Mouse (Mus musculus): ENCODE data around the gene Asxl1. TPM values are rescaled to one million over a fixed set of nuclear protein-coding genes. Genes with fewer than 3 reads are reported as not detected.

The Asxl1 gene
- polyA plus RNA-seq, 1 experiment, result 55.7 TPM

GRCm38 (mm10) chr2:153308586-153308985, 37.0 kb upstream of the Asxl1 start:
- TF ChIP-seq EP300 (IDR thresholded peaks at IDR 0.05; ENCODE audit: insufficient read depth, low read depth, low read length), result no peak
- no peak for TF ChIP-seq CTCF (IDR thresholded peaks at IDR 0.05; ENCODE audit: low read depth, low read length)
- no peak for TF ChIP-seq POLR2A (IDR thresholded peaks at IDR 0.05; ENCODE audit: insufficient read depth, low read length)
- no peak overlapping the region for H3K9ac ChIP-seq (ENCODE audit: low read depth, poor library complexity, severe bottlenecking)
- H3K27me3 ChIP-seq (ENCODE audit: control insufficient read depth, insufficient read depth, low read length, poor library complexity, severe bottlenecking), result no peaks in the 10 kb centered on the region
- H3K27ac ChIP-seq (ENCODE audit: insufficient read depth, low read length), result no peak overlapping the region
- no peaks in the 10 kb centered on the region for H3K36me3 ChIP-seq (ENCODE audit: control insufficient read depth, insufficient read depth, low read length, poor library complexity, severe bottlenecking)
- no peaks in the 10 kb centered on the region for H3K4me1 ChIP-seq (ENCODE audit: control insufficient read depth, insufficient read depth, low read length)
- H3K9me3 ChIP-seq (replicated peaks; ENCODE audit: control insufficient read depth, insufficient read depth, low read length, poor library complexity, severe bottlenecking), result no peaks in the 10 kb centered on the region
- H3K4me3 ChIP-seq (ENCODE audit: low read depth, low read length), result no peak overlapping the region

- H3K4me1 ChIP-seq (ENCODE audit: control insufficient read depth, insufficient read depth, low read length), result no peaks in the 10 kb centered on the region
- TF ChIP-seq POLR2A (IDR thresholded peaks at IDR 0.05; ENCODE audit: insufficient read depth, low read length), result no peak
- TF ChIP-seq EP300 (IDR thresholded peaks at IDR 0.05; ENCODE audit: insufficient read depth, low read depth, low read length), result no peak
- TF ChIP-seq CTCF (IDR thresholded peaks at IDR 0.05; ENCODE audit: low read depth, low read length), result no peak
- no peak overlapping the region for H3K9ac ChIP-seq (ENCODE audit: low read depth, poor library complexity, severe bottlenecking)
- no peaks in the 10 kb centered on the region for H3K9me3 ChIP-seq (replicated peaks; ENCODE audit: control insufficient read depth, insufficient read depth, low read length, poor library complexity, severe bottlenecking)
- H3K4me3 ChIP-seq (ENCODE audit: low read depth, low read length), result no peak overlapping the region
- no peak overlapping the region for H3K27ac ChIP-seq (ENCODE audit: insufficient read depth, low read length)
- no peaks in the 10 kb centered on the region for H3K27me3 ChIP-seq (ENCODE audit: control insufficient read depth, insufficient read depth, low read length, poor library complexity, severe bottlenecking)
- H3K36me3 ChIP-seq (ENCODE audit: control insufficient read depth, insufficient read depth, low read length, poor library complexity, severe bottlenecking), result no peaks in the 10 kb centered on the region
These were observed 36.5 kb upstream of the Asxl1 start for GRCm38 (mm10) chr2:153309106-153309505.

GRCm38 (mm10) chr2:153310228-153310627, 35.4 kb upstream of the Asxl1 start:
- Histone ChIP-seq H3K4me3 (ENCODE audit: low read depth, low read length) (no peak overlapping the region), H3K27ac (ENCODE audit: insufficient read depth, low read length) (no peak overlapping the region), H3K36me3 (ENCODE audit: control insufficient read depth, insufficient read depth, low read length, poor library complexity, severe bottlenecking) (no peaks in the 10 kb centered on the region), H3K4me1 (ENCODE audit: control insufficient read depth, insufficient read depth, low read length) (no peaks in the 10 kb centered on the region), H3K9ac (ENCODE audit: low read depth, poor library complexity, severe bottlenecking) (no peak overlapping the region), H3K9me3 (replicated peaks; ENCODE audit: control insufficient read depth, insufficient read depth, low read length, poor library complexity, severe bottlenecking) (no peaks in the 10 kb centered on the region), H3K27me3 (ENCODE audit: control insufficient read depth, insufficient read depth, low read length, poor library complexity, severe bottlenecking) (no peaks in the 10 kb centered on the region)
- TF ChIP-seq EP300 (IDR thresholded peaks at IDR 0.05; ENCODE audit: insufficient read depth, low read depth, low read length), result no peak
- no peak for TF ChIP-seq POLR2A (IDR thresholded peaks at IDR 0.05; ENCODE audit: insufficient read depth, low read length)
- no peak for TF ChIP-seq CTCF (IDR thresholded peaks at IDR 0.05; ENCODE audit: low read depth, low read length)

GRCm38 (mm10) chr2:153312884-153313283, 32.7 kb upstream of the Asxl1 start:
- Histone ChIP-seq H3K9ac (ENCODE audit: low read depth, poor library complexity, severe bottlenecking) (no peak overlapping the region), H3K27me3 (ENCODE audit: control insufficient read depth, insufficient read depth, low read length, poor library complexity, severe bottlenecking) (no peaks in the 10 kb centered on the region), H3K4me1 (ENCODE audit: control insufficient read depth, insufficient read depth, low read length) (no peaks in the 10 kb centered on the region), H3K9me3 (replicated peaks; ENCODE audit: control insufficient read depth, insufficient read depth, low read length, poor library complexity, severe bottlenecking) (no peaks in the 10 kb centered on the region), H3K36me3 (ENCODE audit: control insufficient read depth, insufficient read depth, low read length, poor library complexity, severe bottlenecking) (no peaks in the 10 kb centered on the region), H3K27ac (ENCODE audit: insufficient read depth, low read length) (no peak overlapping the region), H3K4me3 (ENCODE audit: low read depth, low read length) (no peak overlapping the region)
- no peak for TF ChIP-seq POLR2A (IDR thresholded peaks at IDR 0.05; ENCODE audit: insufficient read depth, low read length)
- no peak for TF ChIP-seq CTCF (IDR thresholded peaks at IDR 0.05; ENCODE audit: low read depth, low read length)
- no peak for TF ChIP-seq EP300 (IDR thresholded peaks at IDR 0.05; ENCODE audit: insufficient read depth, low read depth, low read length)

GRCm38 (mm10) chr2:153318408-153318807, 27.2 kb upstream of the Asxl1 start:
- Histone ChIP-seq H3K9me3 (replicated peaks; ENCODE audit: control insufficient read depth, insufficient read depth, low read length, poor library complexity, severe bottlenecking) (no peaks in the 10 kb centered on the region), H3K36me3 (ENCODE audit: control insufficient read depth, insufficient read depth, low read length, poor library complexity, severe bottlenecking) (peaks cover 5% of the 10 kb centered on the region), H3K27me3 (ENCODE audit: control insufficient read depth, insufficient read depth, low read length, poor library complexity, severe bottlenecking) (no peaks in the 10 kb centered on the region), H3K9ac (ENCODE audit: low read depth, poor library complexity, severe bottlenecking) (no peak overlapping the region), H3K4me1 (ENCODE audit: control insufficient read depth, insufficient read depth, low read length) (no peaks in the 10 kb centered on the region), H3K4me3 (ENCODE audit: low read depth, low read length) (no peak overlapping the region), H3K27ac (ENCODE audit: insufficient read depth, low read length) (no peak overlapping the region)
- no peak for TF ChIP-seq POLR2A (IDR thresholded peaks at IDR 0.05; ENCODE audit: insufficient read depth, low read length)
- TF ChIP-seq CTCF (IDR thresholded peaks at IDR 0.05; ENCODE audit: low read depth, low read length), result no peak
- TF ChIP-seq EP300 (IDR thresholded peaks at IDR 0.05; ENCODE audit: insufficient read depth, low read depth, low read length), result no peak

GRCm38 (mm10) chr2:153319036-153319643, 26.5 kb upstream of the Asxl1 start:
- Histone ChIP-seq H3K36me3 (ENCODE audit: control insufficient read depth, insufficient read depth, low read length, poor library complexity, severe bottlenecking) (peaks cover 5% of the 10 kb centered on the region), H3K9ac (ENCODE audit: low read depth, poor library complexity, severe bottlenecking) (no peak overlapping the region)

More at GRCm38 (mm10) chr2:153319036-153319643, 26.5 kb upstream of the Asxl1 start:
- no peaks in the 10 kb centered on the region for H3K4me1 ChIP-seq (ENCODE audit: control insufficient read depth, insufficient read depth, low read length)
- no peak overlapping the region for H3K4me3 ChIP-seq (ENCODE audit: low read depth, low read length)
- no peaks in the 10 kb centered on the region for H3K27me3 ChIP-seq (ENCODE audit: control insufficient read depth, insufficient read depth, low read length, poor library complexity, severe bottlenecking)
- TF ChIP-seq POLR2A (IDR thresholded peaks at IDR 0.05; ENCODE audit: insufficient read depth, low read length) (no peak), EP300 (IDR thresholded peaks at IDR 0.05; ENCODE audit: insufficient read depth, low read depth, low read length) (no peak), CTCF (IDR thresholded peaks at IDR 0.05; ENCODE audit: low read depth, low read length) (no peak)
- H3K9me3 ChIP-seq (replicated peaks; ENCODE audit: control insufficient read depth, insufficient read depth, low read length, poor library complexity, severe bottlenecking), result no peaks in the 10 kb centered on the region
- no peak overlapping the region for H3K27ac ChIP-seq (ENCODE audit: insufficient read depth, low read length)
